Mouse (Mus musculus) MEL (cell line): Measurements from ENCODE around the gene Rgs4. TPM values are rescaled to one million over a fixed set of nuclear protein-coding genes. Genes with fewer than 3 reads are reported as not detected.

Experiments used
- polyA plus RNA-seq, 2 experiments: library from polyadenylated mRNA; stranded (reverse) in 1 of 2; unstranded in 1 of 2; fragments of >175 nt in 1 of 2; fragments of >200 nt in 1 of 2; gene quantifications; 2 replicates each; pipeline versions ENCODE4 v1.2.1 to v1.2.4; 2012; ENCODE audit warnings: low replicate concordance in 2 of 2, low read depth in 1 of 2; ENCODE audit not compliant: insufficient read length in 2 of 2, insufficient read depth in 1 of 2, missing spikeins in 1 of 2
- total RNA-seq: library from RNA; depleted of rRNA; stranded (reverse); fragments of 300-350 nt; gene quantifications from 2 replicates; pipeline ENCODE4 v1.2.3, GENCODE M21; 2012; rRNA removed

Rgs4 gene
- total and polyA plus RNA-seq, 3 experiments, result not detected

Other genes with a start within 250 kb of the Rgs4 start
- gene Nuf2, start 216.2 kb downstream of the Rgs4 start, total RNA-seq, result 34.7 and 37.3 TPM in 2 replicates
- gene Nuf2, start 216.2 kb downstream of the Rgs4 start, polyA plus RNA-seq, result 10 to 100 TPM; 44.4 to 99.2 TPM
- not detected in 2 replicates for gene Rgs5, start 92.1 kb downstream of the Rgs4 start, total RNA-seq
- gene Rgs5, start 92.1 kb downstream of the Rgs4 start, polyA plus RNA-seq, result not detected
- gene Ccdc190, start 181.0 kb upstream of the Rgs4 start, total RNA-seq, result not detected in 2 replicates
- gene Ccdc190, start 181.0 kb upstream of the Rgs4 start, polyA plus RNA-seq, result not detected
- gene Hsd17b7, start 221.6 kb upstream of the Rgs4 start, total RNA-seq, result 2.5 and 4.8 TPM in 2 replicates
- gene Hsd17b7, start 221.6 kb upstream of the Rgs4 start, polyA plus RNA-seq, result 1 to 10 TPM in 1 of 2 experiments, not detected in 1; 5.7 TPM